Mouse (Mus musculus): ENCODE data around the gene Def6.

- no peak for TF ChIP-seq TCF12 (IDR thresholded peaks at IDR 0.05; ENCODE audit: insufficient read depth, poor library complexity, severe bottlenecking)
- no peak for TF ChIP-seq POLR2A (IDR thresholded peaks at IDR 0.05; ENCODE audit: insufficient read length, low read depth)
- TF ChIP-seq MAX (IDR thresholded peaks at IDR 0.05; ENCODE audit: low read depth), result no peak
These were observed 685 bp downstream of the Def6 start for GRCm38 (mm10) chr17:28208314-28208612.

All from myocyte (in vitro differentiated cells).